Mouse (Mus musculus) C2C12 (cell line): Measurements from ENCODE around the gene Clip1. TPM values are rescaled to one million over a fixed set of nuclear protein-coding genes. Genes with fewer than 3 reads are reported as not detected.

Experiments used
- H3K27me3 ChIP-seq: one replicate; pipeline ENCODE4 v1.6.1; 2011; ENCODE audit not compliant: control insufficient read depth, insufficient read depth, insufficient read length
- H3K36me3 ChIP-seq: one replicate; pipeline ENCODE4 v1.6.1; 2011; ENCODE audit not compliant: control insufficient read depth, insufficient read depth
- H3K4me3 ChIP-seq: one replicate; pipeline ENCODE4 v1.5.1; 2011; ENCODE audit warnings: mild to moderate bottlenecking, control low read depth; ENCODE audit not compliant: poor library complexity, insufficient read depth, severe bottlenecking
- H3K79me2 ChIP-seq: one replicate; pipeline ENCODE4 v1.6.1; 2011; ENCODE audit not compliant: control insufficient read depth, insufficient read depth
- H3K79me3 ChIP-seq: one replicate; pipeline ENCODE4 v1.6.1; 2011; ENCODE audit warnings: low read depth, control low read depth
- H3ac ChIP-seq: one replicate; pipeline ENCODE3; 2011; ENCODE audit warnings: low read depth; ENCODE audit not compliant: control insufficient read depth, insufficient read length
- CEBPB ChIP-seq: IDR thresholded peaks from one replicate; pipeline ENCODE4 v1.6.1; 2011; ENCODE audit warnings: low read depth, mild to moderate bottlenecking, control low read depth, moderate library complexity
- CTCF ChIP-seq: IDR thresholded peaks from one replicate; pipeline ENCODE4 v1.5.1; 2011; ENCODE audit not compliant: control insufficient read depth, insufficient read depth, insufficient read length
- FOSL1 ChIP-seq: IDR thresholded peaks from one replicate; pipeline ENCODE4 v1.8.0; 2011; ENCODE audit warnings: mild to moderate bottlenecking, low read length; ENCODE audit not compliant: poor library complexity, insufficient read depth, severe bottlenecking
- MAX ChIP-seq: IDR thresholded peaks from one replicate; pipeline ENCODE4 v1.6.1; 2011; ENCODE audit warnings: mild to moderate bottlenecking, control low read depth
- MYOD1 ChIP-seq: IDR thresholded peaks from one replicate; pipeline ENCODE4 v1.6.1; 2011; ENCODE audit warnings: low read depth; ENCODE audit not compliant: control insufficient read depth, insufficient read length
- MYOG ChIP-seq: IDR thresholded peaks from one replicate; pipeline ENCODE4 v1.6.1; 2011; ENCODE audit not compliant: control insufficient read depth, insufficient read length; ENCODE audit errors: extremely low read depth
- USF1 ChIP-seq: IDR thresholded peaks from one replicate; pipeline ENCODE4 v1.6.1; 2011; ENCODE audit warnings: low read depth, mild to moderate bottlenecking, control low read depth, moderate library complexity
- polyA plus RNA-seq: library from polyadenylated mRNA; unstranded; fragments of >200 nt; fragmentation: generic; extraction: Trizol; gene quantifications from one replicate; pipeline ENCODE4 v1.2.1, GENCODE M21; 2012; ENCODE audit warnings: missing spikeins

Clip1 gene
- polyA plus RNA-seq, 1 experiment: 12.7 TPM

- Histone ChIP-seq H3K27me3 (no peaks in the 10 kb centered on the region), H3K36me3 (peaks cover 35% of the 10 kb centered on the region), H3K79me3 (no peaks in the 10 kb centered on the region), H3K79me2 (no peaks in the 10 kb centered on the region), H3K4me3 (no peak overlapping the region), H3ac (no peak overlapping the region)
- no peak for TF ChIP-seq USF1
Observed at GRCm38 (mm10) chr5:123631210-123631609, 53.2 kb downstream of the Clip1 start.

GRCm38 (mm10) chr5:123626631-123627030, 57.8 kb downstream of the Clip1 start:
- no peak for TF ChIP-seq USF1
- TF ChIP-seq CTCF: peak; percentile 48
- no peak overlapping the region for H3K4me3 ChIP-seq
- peaks cover 33% of the 10 kb centered on the region for H3K36me3 ChIP-seq
- H3K79me3 ChIP-seq: no peaks in the 10 kb centered on the region
- H3ac ChIP-seq: no peak overlapping the region
- H3K79me2 ChIP-seq: no peaks in the 10 kb centered on the region
- H3K27me3 ChIP-seq: no peaks in the 10 kb centered on the region

- Histone ChIP-seq H3K27me3 (no peaks in the 10 kb centered on the region), H3K79me3 (no peaks in the 10 kb centered on the region), H3K4me3 (no peak overlapping the region), H3ac (no peak overlapping the region), H3K79me2 (no peaks in the 10 kb centered on the region), H3K36me3 (peaks cover 37% of the 10 kb centered on the region)
- TF ChIP-seq FOSL1 (no peak), MYOG (no peak), MYOD1 (no peak), CEBPB (no peak)
Observed at GRCm38 (mm10) chr5:123622421-123622820, 62.0 kb downstream of the Clip1 start.

- Histone ChIP-seq H3K36me3 (peaks cover 65% of the 10 kb centered on the region), H3ac (no peak overlapping the region)
Observed at GRCm38 (mm10) chr5:123618558-123618957, 65.9 kb downstream of the Clip1 start.

GRCm38 (mm10) chr5:123614246-123614645, 70.2 kb downstream of the Clip1 start:
- H3K4me3 ChIP-seq: no peak overlapping the region
- H3K79me2 ChIP-seq: no peaks in the 10 kb centered on the region
- TF ChIP-seq CTCF (no peak), CEBPB (no peak), FOSL1 (no peak), MAX (no peak), USF1 (no peak), MYOD1 (no peak), MYOG (no peak)
- no peaks in the 10 kb centered on the region for H3K79me3 ChIP-seq
- H3K27me3 ChIP-seq: no peaks in the 10 kb centered on the region
- peaks cover 63% of the 10 kb centered on the region for H3K36me3 ChIP-seq
- H3ac ChIP-seq: no peak overlapping the region

More at GRCm38 (mm10) chr5:123618558-123618957, 65.9 kb downstream of the Clip1 start:
- Histone ChIP-seq H3K27me3 (no peaks in the 10 kb centered on the region), H3K4me3 (no peak overlapping the region), H3K79me3 (no peaks in the 10 kb centered on the region), H3K79me2 (no peaks in the 10 kb centered on the region)
- TF ChIP-seq MAX: no peak
- TF ChIP-seq CTCF: no peak
- TF ChIP-seq MYOG: no peak
- no peak for TF ChIP-seq USF1
- no peak for TF ChIP-seq MYOD1
- no peak for TF ChIP-seq FOSL1
- no peak for TF ChIP-seq CEBPB

- Histone ChIP-seq H3K36me3 (peaks cover 54% of the 10 kb centered on the region), H3K79me3 (no peaks in the 10 kb centered on the region), H3K79me2 (no peaks in the 10 kb centered on the region), H3ac (no peak overlapping the region), H3K27me3 (no peaks in the 10 kb centered on the region), H3K4me3 (no peak overlapping the region)
- TF ChIP-seq MYOG (no peak), CTCF (peak; percentile 65), FOSL1 (no peak)
Observed at GRCm38 (mm10) chr5:123609843-123610242, 74.6 kb downstream of the Clip1 start.

- H3K79me3 ChIP-seq: no peaks in the 10 kb centered on the region
- no peak overlapping the region for H3K4me3 ChIP-seq
- no peak overlapping the region for H3ac ChIP-seq
- H3K79me2 ChIP-seq: no peaks in the 10 kb centered on the region
- TF ChIP-seq USF1: no peak
- no peak for TF ChIP-seq CTCF
- TF ChIP-seq MAX: no peak
- TF ChIP-seq CEBPB: no peak
- TF ChIP-seq MYOG: no peak
- no peak for TF ChIP-seq MYOD1
- no peak for TF ChIP-seq FOSL1
- H3K36me3 ChIP-seq: peaks cover 50% of the 10 kb centered on the region
- no peaks in the 10 kb centered on the region for H3K27me3 ChIP-seq
Observed at GRCm38 (mm10) chr5:123609416-123609815, 75.0 kb downstream of the Clip1 start.
